Mouse (Mus musculus) kidney, postnatal 4 days (tissue): ENCODE data around the gene Ldb1.

Experiments used
- DNase-seq, 2 experiments: peaks; one replicate each; pipeline ENCODE4 v3.0.0; 2021; ENCODE audit warnings: mixed read lengths in 2 of 2

Ldb1 gene

DNA sequence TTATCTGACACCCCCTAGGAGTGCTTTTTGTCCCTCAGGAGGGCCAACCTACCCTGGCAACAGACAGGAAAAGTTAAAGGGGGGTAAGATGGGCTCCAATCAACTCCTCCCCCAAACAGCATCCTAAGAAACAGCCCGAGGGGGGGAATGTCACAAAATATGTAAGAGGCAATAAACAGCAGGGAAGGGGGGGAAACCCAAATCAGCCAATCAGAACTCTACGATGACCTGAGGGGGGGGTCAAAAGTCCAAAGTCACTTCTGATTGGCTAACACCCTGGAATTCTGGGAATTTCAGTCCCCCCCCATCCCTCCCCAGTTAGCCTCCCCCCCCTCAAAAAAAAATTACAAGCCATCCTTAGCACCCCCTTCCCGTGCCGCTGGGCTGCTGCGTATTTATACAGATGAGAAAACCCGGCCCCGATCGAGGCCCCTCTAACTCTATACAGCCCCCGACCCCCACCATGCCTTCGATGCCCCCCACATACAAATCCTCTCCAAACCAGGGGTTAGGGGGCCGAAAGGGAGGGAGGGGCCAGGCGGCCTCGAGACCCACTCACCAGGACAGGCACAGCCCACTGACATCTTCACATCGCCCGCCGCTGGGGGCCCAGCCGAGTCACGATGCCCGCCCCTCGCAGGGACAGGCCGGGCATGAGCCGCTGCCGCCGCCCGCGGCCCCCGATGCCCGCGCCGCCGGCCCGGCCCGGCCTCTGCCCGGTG is 582 bp downstream of the Ldb1 start, which contains the start of gene Pprc1:
Gene Pprc1, plus strand, starts transcription at position 616 of the 722 bp plus-strand sequence.
- DNase-seq: peak; percentile 60 to 76

DNA sequence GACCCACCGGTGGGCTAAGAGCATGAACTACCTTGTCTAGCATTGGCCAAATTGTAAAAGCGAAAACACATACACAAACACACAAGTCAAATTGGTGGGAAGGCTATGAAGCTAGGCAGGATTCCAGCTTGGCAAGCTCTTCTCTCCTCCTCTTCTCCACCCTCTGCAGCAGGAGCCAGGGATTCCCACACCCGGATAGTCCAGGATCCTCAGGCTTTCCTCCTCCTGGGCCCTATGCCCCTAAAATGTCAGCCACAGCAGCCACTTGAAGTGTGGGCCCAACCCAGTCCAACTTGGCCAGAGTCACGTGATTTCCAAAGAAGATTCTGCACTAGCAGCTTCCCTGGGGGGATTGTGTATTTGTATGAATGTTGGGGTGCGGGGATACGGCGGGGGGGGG is 1.6 kb downstream of the Ldb1 start:
- no peak for DNase-seq

DNA sequence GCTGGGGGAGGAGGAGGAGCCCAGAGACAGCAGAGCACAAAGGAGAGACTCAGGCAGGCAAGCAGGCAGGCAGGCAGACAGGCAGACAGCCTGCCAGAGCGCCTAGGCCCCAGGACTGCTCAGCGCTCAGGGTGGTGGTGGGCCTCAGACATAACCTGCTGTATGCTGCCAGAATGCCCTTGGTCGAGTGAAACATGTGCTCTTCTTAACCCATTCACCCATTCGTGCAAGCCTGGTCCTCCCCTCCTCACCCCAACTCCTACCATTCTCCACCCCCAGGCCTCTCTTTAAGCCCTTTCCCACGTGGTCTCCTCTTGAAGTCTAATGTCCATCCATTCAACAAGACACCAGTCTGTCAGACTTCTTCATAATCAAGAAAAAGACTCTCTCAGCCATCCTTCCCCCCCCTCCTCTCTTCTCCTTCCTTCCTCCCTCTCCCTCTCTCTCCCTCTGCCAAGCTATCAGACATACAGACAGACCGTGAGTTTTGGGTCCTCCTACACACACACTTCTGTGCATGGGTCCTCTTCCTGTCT is 2.5 kb downstream of the Ldb1 start:
- peak; percentile 37 to 59 for DNase-seq

- DNase-seq: peak; percentile 92 to 95
These were observed 3.0 kb downstream of the Ldb1 start for GRCm38 (mm10) chr19:46041933-46042475.

GRCm38 (mm10) chr19:46041299-46041932 is 3.6 kb downstream of the Ldb1 start:
- DNase-seq: no peak

GRCm38 (mm10) chr19:46040149-46040902 is 4.7 kb downstream of the Ldb1 start:
- DNase-seq: no peak

GRCm38 (mm10) chr19:46039478-46039877 is 5.5 kb downstream of the Ldb1 start:
- peak; percentile 94 to 96 for DNase-seq

GRCm38 (mm10) chr19:46038851-46039260 is 6.2 kb downstream of the Ldb1 start:
- peak; percentile 40 to 62 for DNase-seq

DNA sequence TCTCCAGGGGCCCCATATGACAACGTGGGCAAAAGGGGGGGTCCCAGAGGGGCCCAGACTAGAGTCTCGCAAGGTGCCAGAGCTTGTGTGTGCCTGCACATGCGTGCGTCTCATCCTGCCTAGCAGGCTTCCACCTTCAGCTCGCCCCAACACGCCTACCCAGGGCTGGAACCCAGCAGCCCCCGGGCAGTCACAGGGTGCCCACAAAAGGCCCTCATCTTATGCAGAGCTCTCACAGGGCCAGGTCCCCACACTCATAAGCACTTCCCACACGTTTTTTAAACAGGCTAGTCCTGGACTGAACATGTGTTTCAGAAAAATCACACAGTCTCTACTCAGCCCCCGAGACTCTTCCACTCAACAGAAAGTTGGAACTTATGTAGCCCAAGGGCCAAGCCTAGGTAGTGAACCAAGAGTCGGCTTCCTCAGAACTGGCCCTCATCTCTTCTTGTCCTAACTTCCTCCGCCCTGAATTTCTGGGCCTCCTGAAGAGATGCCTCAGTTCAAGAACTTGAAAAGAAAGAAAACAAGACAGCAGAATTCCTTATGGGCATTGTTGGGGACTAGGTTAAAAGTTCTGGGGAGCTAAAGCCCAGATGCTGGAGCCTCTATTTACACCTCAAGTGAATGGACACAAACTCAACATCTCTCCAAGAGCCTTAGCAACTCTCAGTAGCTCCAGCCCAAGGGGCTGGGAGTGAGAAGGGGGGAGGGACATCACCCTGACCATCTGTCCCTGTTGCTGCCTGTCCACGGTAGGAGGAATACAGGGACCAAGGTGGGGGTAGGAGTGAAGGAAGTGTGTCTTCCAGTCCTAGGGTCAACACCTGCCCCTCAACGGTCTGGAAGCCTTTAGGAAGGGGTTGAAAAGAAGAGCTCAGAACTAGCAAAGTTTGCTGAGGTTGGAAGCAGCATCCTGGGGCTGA is 6.8 kb downstream of the Ldb1 start:
- no peak for DNase-seq

DNA sequence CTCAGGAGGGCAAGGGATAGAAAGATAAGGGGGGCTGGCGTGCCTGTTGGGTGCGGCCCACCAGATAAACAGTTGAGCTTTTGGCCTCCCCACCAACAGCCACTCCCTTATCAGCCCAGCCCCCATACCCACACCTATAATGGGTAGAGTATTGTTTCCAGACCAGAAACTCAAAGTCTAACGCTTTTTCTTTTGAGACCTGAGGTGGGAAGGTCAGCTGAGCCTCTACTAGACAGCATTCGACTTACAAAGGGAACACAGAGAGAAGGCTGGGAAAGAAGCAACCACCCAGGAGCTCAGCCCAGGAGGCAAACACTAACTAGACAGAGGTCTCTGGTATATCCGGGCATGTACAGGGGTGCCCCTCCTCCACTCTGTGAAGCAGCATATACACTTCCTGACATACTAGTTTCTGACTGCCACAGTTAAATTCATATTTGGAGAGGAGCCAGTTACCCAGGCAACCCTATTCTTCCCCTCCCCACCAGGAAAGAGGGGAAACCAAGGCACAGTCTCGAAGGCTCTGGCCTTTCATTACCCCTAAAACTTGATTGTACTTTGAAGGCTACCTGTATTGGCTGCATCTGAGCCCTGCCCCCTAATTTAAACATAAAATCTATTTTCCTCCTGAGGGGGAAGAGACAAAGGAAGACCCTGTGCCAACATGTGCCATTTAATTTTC is 7.6 kb downstream of the Ldb1 start:
- DNase-seq: peak in 1 of 2 experiments; percentile 47

- DNase-seq: peak; percentile 47 to 60
These were observed 8.4 kb downstream of the Ldb1 start for GRCm38 (mm10) chr19:46036477-46037242.

DNA sequence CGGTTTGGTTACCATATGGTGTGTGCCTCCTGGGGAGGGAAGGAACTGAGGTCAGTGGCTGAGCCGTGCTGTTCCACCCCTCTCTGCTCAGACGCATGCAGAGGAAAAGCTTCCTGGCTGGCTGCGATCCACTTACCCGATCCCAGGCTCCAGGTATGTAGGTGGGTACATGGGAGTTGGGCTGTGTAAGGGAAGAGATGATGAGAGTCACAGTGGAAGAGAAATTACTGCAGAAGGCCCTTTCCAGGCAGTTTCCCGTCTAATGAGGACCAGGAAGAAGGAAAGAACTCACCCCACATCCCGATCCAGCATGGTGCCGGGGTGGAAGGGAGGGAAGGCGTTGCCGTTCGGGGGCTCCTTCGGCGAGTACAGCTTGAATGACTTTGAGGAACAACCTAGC is 9.0 kb downstream of the Ldb1 start:
- no peak for DNase-seq

- no peak for DNase-seq
These were observed 11.1 kb downstream of the Ldb1 start for GRCm38 (mm10) chr19:46033911-46034310.

DNA sequence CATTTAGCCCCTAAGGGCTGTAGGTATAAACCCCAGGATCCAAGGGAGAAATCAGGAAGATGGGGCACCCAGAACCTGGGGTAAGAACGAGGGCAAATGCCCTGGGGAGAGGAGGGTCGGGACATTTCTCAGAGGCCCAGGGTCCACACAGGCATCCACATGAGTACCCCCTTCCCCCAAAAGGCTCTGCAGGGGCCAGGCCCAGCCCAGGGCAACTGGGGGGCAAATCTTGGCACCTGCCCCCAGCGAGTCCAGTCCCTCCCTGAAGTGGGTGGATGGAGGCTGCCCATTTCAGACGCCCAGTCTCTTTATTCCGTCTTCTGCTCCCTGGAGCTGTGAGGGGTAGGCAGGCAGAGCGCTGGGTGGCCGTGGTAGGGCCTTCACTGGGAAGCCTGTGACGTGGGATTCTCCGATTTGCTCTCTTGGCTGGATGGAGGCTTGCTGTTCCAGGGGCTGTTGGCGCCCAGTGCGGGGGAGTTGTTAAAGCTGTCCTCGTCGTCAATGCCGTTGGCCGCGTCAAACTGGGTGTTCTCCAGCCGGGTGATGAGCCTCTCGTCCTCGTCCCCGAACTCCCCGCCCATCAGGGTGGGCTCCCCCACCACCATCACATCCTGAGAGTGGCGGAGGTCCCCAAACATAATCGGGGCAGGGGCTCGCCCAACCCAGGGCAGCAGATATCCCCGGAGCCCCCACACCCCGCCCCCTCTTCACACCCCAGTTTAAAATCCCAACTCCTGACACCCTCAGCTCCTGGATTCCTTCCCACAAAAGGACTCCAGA is 12.1 kb downstream of the Ldb1 start:
- no peak for DNase-seq

DNA sequence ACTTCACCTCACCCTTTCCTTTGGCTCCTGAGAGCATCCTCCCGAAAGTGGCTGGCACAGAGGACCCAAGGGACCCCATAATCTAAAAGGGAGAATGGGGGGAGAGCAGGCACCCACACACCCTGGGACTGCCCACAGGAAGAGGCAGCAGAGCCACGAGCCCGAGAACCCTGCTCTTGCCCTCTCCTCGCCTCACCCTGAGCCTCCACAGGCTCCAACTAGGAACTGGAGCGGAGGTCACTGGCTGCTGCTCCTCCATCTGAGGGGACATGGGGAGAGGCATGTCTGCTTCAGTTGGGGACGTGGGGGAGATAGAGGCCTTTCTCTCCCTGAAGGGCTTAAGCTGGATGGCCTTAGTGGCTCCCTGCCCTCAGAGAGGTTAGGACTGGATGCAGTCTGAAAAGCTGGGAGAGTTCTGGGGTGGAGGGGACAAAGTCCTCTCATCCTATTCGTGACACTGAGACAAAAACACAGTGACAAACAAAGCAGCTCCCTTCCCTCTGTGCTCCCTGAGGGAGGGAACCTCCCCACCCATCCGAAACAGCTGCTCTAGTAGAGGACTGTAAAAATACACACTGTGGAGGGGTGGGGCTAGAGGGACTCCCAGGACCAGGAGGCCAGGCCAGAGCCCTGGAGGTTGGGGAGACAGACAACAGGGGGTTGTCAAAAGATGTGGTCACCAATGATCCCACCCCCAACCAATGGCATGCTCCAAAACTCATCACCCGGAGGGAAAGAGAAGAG is 13.2 kb downstream of the Ldb1 start:
- DNase-seq: no peak

- no peak for DNase-seq
These were observed 14.6 kb downstream of the Ldb1 start for GRCm38 (mm10) chr19:46030196-46030983.

- DNase-seq: no peak
These were observed 15.4 kb downstream of the Ldb1 start for GRCm38 (mm10) chr19:46029652-46030051.

GRCm38 (mm10) chr19:46028747-46029320 is 16.2 kb downstream of the Ldb1 start:
- no peak for DNase-seq
